14 mouse cellular contexts compared by ENCODE assay signal in genomic region chr12:10654466-10655184, GRCm38 (mm10).
DNase-seq lines count a peak whose midpoint lies in the region; ATAC-seq and TF ChIP-seq lines count a peak whose summit lies in the region.
"Had no signal": no experiment of that assay in that cellular context is flagged by ENCODE, and none has a peak within 500 bp of the region (broad histone marks: within the 10 kb centered on the region; RNA-seq: fewer than 3 reads in every experiment).

No protein-coding gene starts in this region.

- no peak overlapping the region for H3K4me3 ChIP-seq in cerebellum, adult 2 months (replicated peaks; ENCODE audit: insufficient read depth, low read depth, low read length)
- H3K4me3 ChIP-seq in neural tube, embryonic 15.5 days (replicated peaks): no peak overlapping the region
- H3K4me3 ChIP-seq: heart, embryonic 10.5 days; left cerebral cortex, adult 2 months; midbrain, embryonic 12.5 days had no signal

- no peak overlapping the region for H3K4me2 ChIP-seq in neural tube, embryonic 15.5 days
- H3K4me2 ChIP-seq: midbrain, embryonic 12.5 days had no signal

- H3K9me3 ChIP-seq in neural tube, embryonic 15.5 days (replicated peaks): no peaks in the 10 kb centered on the region
- H3K9me3 ChIP-seq: heart, embryonic 10.5 days; midbrain, embryonic 12.5 days had no signal

- H3K4me1 ChIP-seq in cerebellum, adult 2 months (ENCODE audit: control insufficient read depth, insufficient read depth, low read length): peaks cover 2% of the 10 kb centered on the region; the same call in 1 of the 2 replicates
- no peaks in the 10 kb centered on the region for H3K4me1 ChIP-seq in neural tube, embryonic 15.5 days
- H3K4me1 ChIP-seq: heart, embryonic 10.5 days; midbrain, embryonic 12.5 days had no signal

- no peak overlapping the region for H3K9ac ChIP-seq in neural tube, embryonic 15.5 days (replicated peaks)
- H3K9ac ChIP-seq: midbrain, embryonic 12.5 days had no signal

- no peak for TF ChIP-seq CTCF in cerebellum, adult 2 months (IDR thresholded peaks at IDR 0.05; ENCODE audit: borderline replicate concordance, insufficient read depth, low read depth, low read length)

- ATAC-seq in neural tube, embryonic 15.5 days (ENCODE audit: low FRiP score): no peak; the same call in 1 of the 2 replicates
- ATAC-seq: activated CD4-positive, CD25-positive, alpha-beta regulatory T cell, adult 4 months had no signal

- H3K27me3 ChIP-seq in cerebellum, adult 2 months (ENCODE audit: control insufficient read depth, insufficient read depth, low read length): no peaks in the 10 kb centered on the region
- no peaks in the 10 kb centered on the region for H3K27me3 ChIP-seq in neural tube, embryonic 15.5 days (replicated peaks)
- H3K27me3 ChIP-seq: midbrain, embryonic 12.5 days had no signal

- intact Hi-C loops in left cerebral cortex, postnatal 25 days (cut with DNase I): no loop called here

- peak; percentile 11 to 16 for DNase-seq in left cerebral cortex, postnatal 25 days (ENCODE audit: low spot score in 2 of 2)
- DNase-seq in left cerebral cortex, adult 8-10 months (ENCODE audit: low spot score in 2 of 2): no peak
- peak; percentile 65 to 82 for DNase-seq in cerebellum, adult 2 months
- DNase-seq in layer of hippocampus, adult 11-12 months (ENCODE audit: low spot score): peak; percentile 11
- DNase-seq in right cerebral cortex, postnatal 4 days: peak; percentile 9
- no peak for DNase-seq in neural tube, embryonic 10.5 days (ENCODE audit: extremely low spot score, low spot score)
- DNase-seq: kidney, adult 11 months; lung, postnatal 14 days; thymus, postnatal 14 days had no signal

- H3K36me3 ChIP-seq in neural tube, embryonic 15.5 days: no peaks in the 10 kb centered on the region
- H3K36me3 ChIP-seq: heart, embryonic 10.5 days; midbrain, embryonic 12.5 days had no signal

- H3K27ac ChIP-seq in cerebellum, adult 2 months (ENCODE audit: insufficient read depth, low read length): 0 out of 2 replicates have a peak overlapping the region, but pooled peaks have one; percentile 34
- no peak overlapping the region for H3K27ac ChIP-seq in neural tube, embryonic 15.5 days (replicated peaks)
- H3K27ac ChIP-seq: heart, embryonic 10.5 days; left cerebral cortex, adult 2 months; midbrain, embryonic 12.5 days had no signal

- WGBS in cerebellum, adult 2 months: 18% methylated on average over 6 of the region's 6 CpGs
- WGBS in neural tube, embryonic 15.5 days: 83% methylated on average over 6 of the region's 6 CpGs

- no peak for TF ChIP-seq POLR2A in cerebellum, adult 2 months (IDR thresholded peaks at IDR 0.05; ENCODE audit: borderline replicate concordance, insufficient read depth, low read length)

Comparison
In these comparisons a context has a peak if more than half of its experiments do, and no peak if none do; other contexts are left out.
1. DNase-seq: peak in left cerebral cortex, postnatal 25 days (2 of 2), cerebellum, adult 2 months (2 of 2), layer of hippocampus, adult 11-12 months (single experiment) and right cerebral cortex, postnatal 4 days (single experiment); none in left cerebral cortex, adult 8-10 months (0 of 2) and neural tube, embryonic 10.5 days (single experiment).